Mouse (Mus musculus) CH12.LX (cell line): Measurements from ENCODE around the gene Tmc7. TPM values are rescaled to one million over a fixed set of nuclear protein-coding genes. Genes with fewer than 3 reads are reported as not detected.

Experiments
- DNase-seq: peaks from one replicate; pipeline ENCODE4 v3.0.0-alpha.2; 2013; ENCODE audit errors: extremely low read depth
- H3K27ac ChIP-seq: 2 replicates; pipeline ENCODE4 v1.5.1; 2012; ENCODE audit warnings: low read depth, mild to moderate bottlenecking, control low read depth, moderate library complexity; ENCODE audit not compliant: insufficient read depth
- H3K27me3 ChIP-seq: replicated peaks from 2 replicates; pipeline ENCODE3; 2012; ENCODE audit warnings: inconsistent platforms
- H3K36me3 ChIP-seq, 2 experiments: replicated peaks in 1 of 2; 2 replicates each; pipeline versions ENCODE3 to v1.6.1; 2012; ENCODE audit warnings: inconsistent platforms in 1 of 2, low read length in 1 of 2, mild to moderate bottlenecking in 1 of 2, mixed read lengths in 1 of 2, moderate library complexity in 1 of 2; ENCODE audit not compliant: control insufficient read depth in 1 of 2, insufficient read depth in 1 of 2
- H3K4me1 ChIP-seq, 2 experiments: 2 replicates each; pipeline ENCODE4 v1.6.1; 2012; ENCODE audit warnings: inconsistent platforms in 1 of 2, moderate library complexity in 1 of 2; ENCODE audit not compliant: insufficient read depth in 2 of 2, control insufficient read depth in 1 of 2
- H3K4me2 ChIP-seq: 2 replicates; pipeline ENCODE4 v1.6.1; 2012; ENCODE audit warnings: low read depth, mild to moderate bottlenecking, control low read depth; ENCODE audit not compliant: poor library complexity, insufficient read depth, severe bottlenecking
- H3K4me3 ChIP-seq, 3 experiments: fragments of 150-350 bp in 1 of 3; sonication (generic) in 1 of 3; replicated peaks in 1 of 3; 2 replicates each; pipeline versions ENCODE3 to v1.5.1; 2011 to 2012; ENCODE audit warnings: low read depth in 2 of 3, low read length in 2 of 3, mild to moderate bottlenecking in 2 of 3, moderate library complexity in 2 of 3, control low read depth in 1 of 3, improper control_type of control experiment in 1 of 3, inconsistent platforms in 1 of 3, mixed read lengths in 1 of 3; ENCODE audit not compliant: poor library complexity in 1 of 3
- H3K79me2 ChIP-seq: replicated peaks from 2 replicates; pipeline ENCODE4 v1.6.1; 2012; ENCODE audit warnings: mild to moderate bottlenecking, moderate library complexity; ENCODE audit not compliant: control insufficient read depth, poor library complexity, insufficient read depth, severe bottlenecking; ENCODE audit errors: extremely low read depth
- H3K9ac ChIP-seq: 2 replicates; pipeline ENCODE4 v1.6.1; 2012; ENCODE audit warnings: low read depth, mild to moderate bottlenecking, control low read depth, moderate library complexity; ENCODE audit not compliant: insufficient read depth
- H3K9me3 ChIP-seq: replicated peaks from 2 replicates; pipeline ENCODE3; 2012; ENCODE audit warnings: low read length, inconsistent platforms, mixed read lengths
- BHLHE40 ChIP-seq: IDR thresholded peaks from 2 replicates; pipeline ENCODE4 v1.6.1; 2011; ENCODE audit warnings: mild to moderate bottlenecking, low read depth, low read length, improper control_type of control experiment
- CHD2 ChIP-seq: IDR thresholded peaks from 2 replicates; pipeline ENCODE4 v1.6.1; 2011; ENCODE audit warnings: low read length, improper control_type of control experiment
- CTCF ChIP-seq, 2 experiments: IDR thresholded peaks in 1 of 2; conservative IDR thresholded peaks in 1 of 2; 2 replicates each; pipeline ENCODE4 v1.5.1; 2011 to 2012; ENCODE audit warnings: low read depth in 2 of 2, low read length in 2 of 2, improper control_type of control experiment in 1 of 2, inconsistent platforms in 1 of 2, mild to moderate bottlenecking in 1 of 2, moderate library complexity in 1 of 2
- ELF1 ChIP-seq: IDR thresholded peaks from 2 replicates; pipeline ENCODE4 v1.6.1; 2014; ENCODE audit warnings: low read depth, mild to moderate bottlenecking, inconsistent platforms, low read length, improper control_type of control experiment
- EP300 ChIP-seq: IDR thresholded peaks from 2 replicates; pipeline ENCODE4 v1.6.1; 2011; ENCODE audit warnings: low read length, improper control_type of control experiment
- HCFC1 ChIP-seq: IDR thresholded peaks from 2 replicates; pipeline ENCODE4 v1.6.1; 2012; ENCODE audit warnings: low read depth, mild to moderate bottlenecking, inconsistent platforms, low read length, improper control_type of control experiment
- IRF4 ChIP-seq: IDR thresholded peaks from 2 replicates; pipeline ENCODE4 v1.6.1; 2014; ENCODE audit warnings: low read depth, mild to moderate bottlenecking, inconsistent platforms, low read length, improper control_type of control experiment
- MAX ChIP-seq: IDR thresholded peaks from 2 replicates; pipeline ENCODE4 v1.6.1; 2011; ENCODE audit warnings: low read length, improper control_type of control experiment
- MAZ ChIP-seq: IDR thresholded peaks from 2 replicates; pipeline ENCODE4 v1.6.1; 2012; ENCODE audit warnings: low read depth, mild to moderate bottlenecking, inconsistent platforms, low read length, improper control_type of control experiment, moderate library complexity
- MXI1 ChIP-seq: IDR thresholded peaks from 2 replicates; pipeline ENCODE4 v1.6.1; 2011; ENCODE audit warnings: mild to moderate bottlenecking, low read depth, low read length, improper control_type of control experiment
- NRF1 ChIP-seq: IDR thresholded peaks from 2 replicates; pipeline ENCODE4 v1.6.1; 2014; ENCODE audit warnings: low read depth, mild to moderate bottlenecking, inconsistent platforms, low read length, improper control_type of control experiment, moderate library complexity
- PAX5 ChIP-seq: IDR thresholded peaks from 2 replicates; pipeline ENCODE4 v1.6.1; 2012; ENCODE audit warnings: low read length, inconsistent platforms, mixed read lengths
- RAD21 ChIP-seq: IDR thresholded peaks from 2 replicates; pipeline ENCODE4 v1.6.1; 2011; ENCODE audit warnings: low read depth, mild to moderate bottlenecking, low read length, improper control_type of control experiment, moderate library complexity
- RCOR1 ChIP-seq: conservative IDR thresholded peaks from 2 replicates; pipeline ENCODE4 v1.6.1; 2012; ENCODE audit warnings: low read depth, mild to moderate bottlenecking, inconsistent platforms, low read length, improper control_type of control experiment
- SMC3 ChIP-seq: IDR thresholded peaks from 2 replicates; pipeline ENCODE4 v1.6.1; 2011; ENCODE audit warnings: low read depth, low read length, improper control_type of control experiment
- TCF12 ChIP-seq: IDR thresholded peaks from 2 replicates; pipeline ENCODE4 v1.6.1; 2014; ENCODE audit warnings: low read depth, mild to moderate bottlenecking, inconsistent platforms, low read length, improper control_type of control experiment
- USF1 ChIP-seq: IDR thresholded peaks from 2 replicates; pipeline ENCODE4 v1.6.1; 2014; ENCODE audit warnings: low read depth, mild to moderate bottlenecking, inconsistent platforms, low read length, improper control_type of control experiment
- ZKSCAN1 ChIP-seq: IDR thresholded peaks from 2 replicates; pipeline ENCODE4 v1.6.1; 2012; ENCODE audit warnings: low read depth, inconsistent platforms, low read length, improper control_type of control experiment, borderline replicate concordance
- ZMIZ1 ChIP-seq: IDR thresholded peaks from 2 replicates; pipeline ENCODE4 v1.6.1; 2012; ENCODE audit warnings: low read depth, mild to moderate bottlenecking, inconsistent platforms, low read length, improper control_type of control experiment
- dilution Hi-C: fragments of 300-500 bp; cut with MboI; formaldehyde crosslinking; loops from 2 replicates; pipeline ENCODE4 v1.14.3; 2020; ENCODE audit warnings: low sequenced_read_pairs; ENCODE audit not compliant: extremely low pct_unique_long_range_greater_than_20kb, extremely low pct_ligation_motif_present
- in situ Hi-C: fragments of 300-500 bp; cut with MboI; formaldehyde crosslinking; loops from 3 replicates; pipeline ENCODE4 v1.14.3; 2019; ENCODE audit warnings: low sequenced_read_pairs, low pct_ligation_motif_present, low pct_unique_long_range_greater_than_20kb, mixed read lengths
- polyA plus RNA-seq: library from polyadenylated mRNA; unstranded; fragments of >175 nt; gene quantifications from 2 replicates; pipeline ENCODE4 v1.2.1, GENCODE M21; 2012; ENCODE audit warnings: low read depth; ENCODE audit not compliant: insufficient read length
- total RNA-seq, 2 experiments: library from RNA; depleted of rRNA; stranded (reverse); fragments of 300-350 nt in 1 of 2; fragments of >200 nt in 1 of 2; gene quantifications; 2 replicates each; pipeline ENCODE4 v1.2.3; 2012 to 2014

Gene Tmc7
- total and polyA plus RNA-seq, 3 experiments, result 0.13 TPM; not detected in 2

DNA sequence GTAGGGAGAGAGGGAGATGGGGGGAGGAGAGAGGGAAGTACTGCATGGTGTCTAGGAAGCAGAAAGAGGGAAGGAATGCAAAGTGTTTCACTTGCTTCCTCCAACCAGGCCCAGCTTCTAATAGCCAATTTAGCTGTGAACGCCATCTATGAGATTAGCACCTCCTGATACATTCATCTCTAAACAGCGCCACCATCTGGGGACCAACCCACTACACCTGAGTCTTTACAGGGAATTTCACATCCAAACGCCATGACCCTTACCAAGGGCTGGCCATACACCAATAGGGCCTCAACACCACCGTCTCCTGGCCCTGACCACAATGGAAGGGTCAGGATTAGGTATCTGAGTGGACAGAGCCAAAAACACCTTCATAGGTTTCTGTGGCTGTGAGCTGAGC lies 30.7 kb downstream of the Tmc7 start:
- no peaks in the 10 kb centered on the region for H3K36me3 ChIP-seq
- H3K9me3 ChIP-seq, result peaks cover 4% of the 10 kb centered on the region
- H3K4me2 ChIP-seq, result no peak overlapping the region
- dilution Hi-C loops, result no loop called here
- TF ChIP-seq NRF1 (no peak), MAZ (no peak), CTCF (conservative IDR thresholded peaks at IDR 0.05 in 1 of 2, IDR thresholded peaks at IDR 0.05 in 1 of 2; ENCODE audit: low read depth in 2 of 2, low read length in 2 of 2) (peak in 1 of 2 experiments; percentile 43; a peak in 2 of 4 replicates), EP300 (no peak), CHD2 (no peak), SMC3 (peak; percentile 18; the same call in 1 of the 2 replicates), RAD21 (peak; percentile 2), MXI1 (no peak), TCF12 (no peak), HCFC1 (no peak), PAX5 (no peak), ZMIZ1 (no peak), ELF1 (no peak), ZKSCAN1 (no peak), BHLHE40 (no peak), USF1 (no peak), IRF4 (no peak), MAX (no peak)
- no peak overlapping the region for H3K4me3 ChIP-seq
- DNase-seq, result no peak
- H3K4me1 ChIP-seq, result no peaks in the 10 kb centered on the region
- H3K27ac ChIP-seq, result no peak overlapping the region
- no peaks in the 10 kb centered on the region for H3K79me2 ChIP-seq
- no peak overlapping the region for H3K9ac ChIP-seq
- peaks cover 13% of the 10 kb centered on the region for H3K27me3 ChIP-seq
- in situ Hi-C loops, result no loop called here

DNA sequence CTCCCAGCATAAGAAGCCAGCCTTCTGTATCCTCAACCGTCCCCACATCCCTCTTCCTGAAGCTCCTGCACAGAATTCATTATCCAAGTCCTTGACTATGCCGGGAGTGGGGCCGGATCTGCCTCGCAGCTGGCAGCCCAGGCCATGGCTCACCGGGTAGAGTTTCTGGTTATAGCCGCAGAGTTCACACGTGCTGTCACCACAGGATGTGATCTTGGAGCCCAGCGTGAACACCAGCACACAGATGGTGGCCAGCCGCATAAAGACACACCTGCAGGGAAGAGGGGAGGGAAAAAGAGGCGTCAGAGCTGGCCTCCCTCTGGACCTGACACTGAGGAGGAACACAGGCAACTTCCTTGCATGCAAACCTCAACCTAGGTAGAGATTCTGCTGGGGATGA lies 37.1 kb downstream of the Tmc7 start:
- DNase-seq, result no peak
- Histone ChIP-seq H3K27ac (no peak overlapping the region), H3K4me2 (no peak overlapping the region), H3K9ac (no peak overlapping the region), H3K27me3 (peaks cover 25% of the 10 kb centered on the region), H3K79me2 (no peaks in the 10 kb centered on the region), H3K4me3 (no peak overlapping the region), H3K4me1 (peaks cover 0 to 5% of the 10 kb centered on the region in 2 experiments; a peak in 1 of 4 replicates), H3K9me3 (no peaks in the 10 kb centered on the region), H3K36me3 (no peaks in the 10 kb centered on the region)
- in situ Hi-C loops (no loop called here), dilution Hi-C loops (no loop called here)
- TF ChIP-seq BHLHE40 (peak; percentile 49), RCOR1 (no peak)
